Mouse (Mus musculus) left cerebral cortex, adult 8-10 months (tissue): ENCODE data around the gene Tmem204. TPM values are rescaled to one million over a fixed set of nuclear protein-coding genes. Genes with fewer than 3 reads are reported as not detected.

Experiments
- DNase-seq, 2 experiments: peaks; one replicate each; pipeline ENCODE4 v3.0.0; 2022; ENCODE audit warnings: low spot score in 2 of 2
- total RNA-seq, 4 experiments: library from RNA; stranded (reverse); gene quantifications; 2 replicates each; pipeline ENCODE4 v1.2.4; 2022

Tmem204 gene
- total RNA-seq, 4 experiments from 2014 or later: 7.5 to 11.2 (median 10.6) TPM

DNA sequence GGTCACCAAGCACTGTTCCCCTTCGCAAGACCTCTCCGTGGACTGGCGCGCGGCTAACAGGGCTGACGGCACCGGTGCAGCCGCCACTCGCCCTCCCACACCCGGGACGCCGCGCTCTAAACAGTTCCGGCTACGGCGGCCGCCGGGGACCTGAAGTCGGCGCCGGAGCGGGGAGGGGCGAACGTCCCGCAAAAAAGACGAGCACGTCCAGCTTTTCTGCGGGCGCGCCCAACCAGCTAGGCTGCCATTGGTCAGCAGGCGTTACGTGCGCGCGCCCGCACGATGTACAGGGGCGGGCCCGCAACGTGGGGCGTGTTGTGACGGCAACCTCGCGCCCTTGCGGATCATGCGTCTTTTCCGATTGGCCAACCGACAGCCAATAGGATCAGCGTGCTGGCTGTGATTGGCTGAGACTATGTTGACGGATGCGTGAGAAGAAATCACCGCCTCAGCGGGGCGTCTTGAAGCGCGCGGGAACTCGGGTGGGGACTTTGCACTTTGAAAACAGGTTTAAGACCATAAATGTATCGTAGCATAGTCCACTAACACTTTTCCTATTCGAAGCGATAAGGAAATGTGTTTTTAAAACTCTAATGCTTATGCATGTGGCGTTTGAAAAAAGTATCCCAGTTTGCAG lies 67.6 kb downstream of the Tmem204 start, which contains the start of the genes Cramp1l and Ift140:
TSS of gene Cramp1l (minus strand) at position 134 of the 637 bp plus-strand sequence.
TSS of gene Ift140 (plus strand) at position 431 of the 637 bp plus-strand sequence.
- DNase-seq: peak; percentile 95 to 100

GRCm38 (mm10) chr17:25014841-25015570 lies 68.4 kb downstream of the Tmem204 start:
- peak in 1 of 2 experiments; percentile 33 for DNase-seq

GRCm38 (mm10) chr17:25013606-25014501 lies 69.5 kb downstream of the Tmem204 start:
- DNase-seq: no peak

Other genes with a start within 250 kb of the Tmem204 start
- 100 to 1,000 TPM; 129 to 143 (median 135) TPM for gene Hagh, start 243.4 kb downstream of the Tmem204 start, total RNA-seq
- 10 to 100 TPM; 18.7 to 19.5 (median 19.1) TPM for gene Fahd1, start 233.2 kb downstream of the Tmem204 start, total RNA-seq
- gene Igfals, start 217.6 kb downstream of the Tmem204 start, total RNA-seq: under 1 TPM in 2 of 4 experiments, not detected in 2; 0.17 to 0.25 TPM
- gene Nubp2, start 197.2 kb downstream of the Tmem204 start, total RNA-seq: 10 to 100 TPM; 28.1 to 33.7 (median 32.0) TPM
- gene Spsb3, start 196.9 kb downstream of the Tmem204 start, total RNA-seq: 10 to 100 TPM; 51.6 to 57.5 (median 55.3) TPM
- gene Eme2, start 188.5 kb downstream of the Tmem204 start, total RNA-seq: 10 to 100 TPM; 44.3 to 57.5 (median 48.6) TPM
- 10 to 100 TPM; 65.0 to 73.3 (median 69.1) TPM for gene Mrps34, start 188.5 kb downstream of the Tmem204 start, total RNA-seq
- gene Nme3, start 187.1 kb downstream of the Tmem204 start, total RNA-seq: 10 to 100 TPM; 43.5 to 59.7 (median 55.1) TPM
- 100 to 1,000 TPM; 348 to 379 (median 363) TPM for gene Mapk8ip3, start 146.6 kb downstream of the Tmem204 start, total RNA-seq
- 1 to 10 TPM; 5.4 to 7.7 (median 7.0) TPM for gene Jpt2, start 122.9 kb downstream of the Tmem204 start, total RNA-seq
- gene Cramp1l, start 67.8 kb downstream of the Tmem204 start, total RNA-seq: 10 to 100 TPM; 25.7 to 28.9 (median 26.7) TPM
- 10 to 100 TPM; 17.4 to 21.5 (median 20.3) TPM for gene Ift140, start 67.5 kb downstream of the Tmem204 start, total RNA-seq
- 10 to 100 TPM; 22.6 to 34.6 (median 28.6) TPM for gene Telo2, start 32.4 kb upstream of the Tmem204 start, total RNA-seq
- under 1 TPM; 0.65 to 0.96 (median 0.75) TPM for gene Ptx4, start 37.2 kb upstream of the Tmem204 start, total RNA-seq
- 10 to 100 TPM; 50.0 to 54.5 (median 51.1) TPM for gene Clcn7, start 49.8 kb upstream of the Tmem204 start, total RNA-seq
- gene Ccdc154, start 78.9 kb upstream of the Tmem204 start, total RNA-seq: not detected
- gene Gm38655, start 91.9 kb upstream of the Tmem204 start, total RNA-seq: under 1 TPM in 1 of 4 experiments, not detected in 3; 0.42 TPM
- gene BC003965, start 101.0 kb upstream of the Tmem204 start, total RNA-seq: 10 to 100 TPM; 17.7 to 19.9 (median 19.6) TPM
- gene Unkl, start 104.8 kb upstream of the Tmem204 start, total RNA-seq: 10 to 100 TPM; 37.0 to 40.0 (median 37.8) TPM
- gene Gnptg, start 156.5 kb upstream of the Tmem204 start, total RNA-seq: 10 to 100 TPM; 73.0 to 83.6 (median 76.1) TPM
- gene Tsr3, start 156.6 kb upstream of the Tmem204 start, total RNA-seq: 10 to 100 TPM; 18.4 to 26.5 (median 24.7) TPM
- 10 to 100 TPM; 14.5 to 33.9 (median 31.2) TPM for gene Baiap3, start 172.8 kb upstream of the Tmem204 start, total RNA-seq
- 100 to 1,000 TPM; 228 to 239 (median 235) TPM for gene Ube2i, start 191.0 kb upstream of the Tmem204 start, total RNA-seq
- gene Prss34, start 214.8 kb upstream of the Tmem204 start, total RNA-seq: not detected
- not detected for gene Prss28, start 225.1 kb upstream of the Tmem204 start, total RNA-seq
- gene Prss29, start 235.1 kb upstream of the Tmem204 start, total RNA-seq: not detected